Mouse (Mus musculus) midbrain, embryonic 12.5 days (tissue): ENCODE results near the gene Mamld1. TPM values are rescaled to one million over a fixed set of nuclear protein-coding genes. Genes with fewer than 3 reads are reported as not detected.

Experiments used
- ATAC-seq: fragments of 200-750 bp; cut with Nextera tagmentation; 2 replicates; pipeline ENCODE4 v1.8.0; 2017; ENCODE audit warnings: low read depth, moderate TSS enrichment, moderate library complexity; ENCODE audit not compliant: low FRiP score
- H3K27ac ChIP-seq: fragments of 300-500 bp; sonication (generic); replicated peaks from 2 replicates; pipeline ENCODE4 v1.5.1; 2016; ENCODE audit warnings: mild to moderate bottlenecking
- H3K27me3 ChIP-seq: fragments of 300-500 bp; sonication (generic); 2 replicates; pipeline ENCODE4 v1.6.1; 2016; ENCODE audit warnings: mild to moderate bottlenecking
- H3K36me3 ChIP-seq: fragments of 300-500 bp; sonication (generic); 2 replicates; pipeline ENCODE4 v1.6.1; 2016
- H3K4me1 ChIP-seq: fragments of 300-500 bp; sonication (generic); 2 replicates; pipeline ENCODE4 v1.6.1; 2016
- H3K4me2 ChIP-seq: fragments of 300-500 bp; sonication (generic); replicated peaks from 2 replicates; pipeline ENCODE4 v1.6.1; 2016; ENCODE audit warnings: mild to moderate bottlenecking, moderate library complexity
- H3K4me3 ChIP-seq: fragments of 300-500 bp; sonication (generic); 2 replicates; pipeline ENCODE4 v1.5.1; 2016; ENCODE audit warnings: mild to moderate bottlenecking
- H3K9ac ChIP-seq: fragments of 300-500 bp; sonication (generic); replicated peaks from 2 replicates; pipeline ENCODE4 v1.6.1; 2016; ENCODE audit warnings: mild to moderate bottlenecking, moderate library complexity
- H3K9me3 ChIP-seq: fragments of 300-500 bp; sonication (generic); 2 replicates; pipeline ENCODE4 v1.6.1; 2016; ENCODE audit warnings: mild to moderate bottlenecking
- WGBS: fragments of 180-500 bp; shearing (Covaris S2); methylation state at CpG from one replicate; pipeline ENCODE4 v1.1.7; 2016; 5-methylcytosine and 5-hydroxymethylcytosine counted together
- polyA plus RNA-seq: library from polyadenylated mRNA; unstranded; fragments of >200 nt; fragmentation: Nextera tagmentation; extraction: Ambion mirVana; gene quantifications from 2 replicates; pipeline ENCODE4 v1.2.1, GENCODE M21; 2016

Mamld1 gene
- polyA plus RNA-seq, 1 experiment from 2014 or later, result 5.1 TPM

DNA sequence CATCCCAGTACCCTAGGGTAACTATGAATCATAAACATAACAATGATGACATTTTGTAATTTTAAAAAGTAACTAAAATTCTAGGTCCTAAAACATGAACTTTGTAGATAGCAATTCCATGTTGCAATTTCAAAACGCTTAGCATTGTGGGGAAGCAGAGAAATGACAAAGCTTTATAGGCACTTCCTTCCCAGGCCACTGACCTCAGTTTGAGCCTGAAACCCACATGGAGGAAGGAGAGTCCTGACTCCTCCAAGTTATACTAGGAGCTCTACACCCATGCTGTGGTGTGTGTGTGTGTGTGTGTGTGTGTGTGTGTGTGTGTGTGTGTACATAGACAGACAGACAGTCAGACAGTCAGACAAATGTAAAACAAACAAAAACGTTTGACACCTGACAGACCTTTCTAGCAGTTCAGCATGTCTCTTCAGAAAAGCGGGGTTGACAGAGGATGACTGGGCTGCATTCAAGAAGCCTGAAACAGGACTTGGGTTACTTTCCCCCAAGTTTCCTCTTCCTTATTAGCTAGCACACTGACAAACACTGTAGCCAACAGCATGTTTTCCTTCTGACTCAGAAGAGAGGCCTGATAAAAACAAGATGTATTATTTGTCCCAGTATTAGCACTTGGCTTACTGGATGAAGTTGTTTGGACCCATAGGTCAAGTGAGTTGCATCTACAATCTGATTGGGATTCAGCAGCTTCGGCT lies 37.5 kb downstream of the Mamld1 start:
- no peak overlapping the region for H3K27ac ChIP-seq
- H3K4me2 ChIP-seq, result no peak overlapping the region
- no peaks in the 10 kb centered on the region for H3K4me1 ChIP-seq
- H3K9me3 ChIP-seq, result no peaks in the 10 kb centered on the region
- 67% methylated on average over 4 of the region's 4 CpGs for WGBS
- no peak overlapping the region for H3K4me3 ChIP-seq
- no peaks in the 10 kb centered on the region for H3K36me3 ChIP-seq
- no peaks in the 10 kb centered on the region for H3K27me3 ChIP-seq
- H3K9ac ChIP-seq, result no peak overlapping the region
- no peak for ATAC-seq

DNA sequence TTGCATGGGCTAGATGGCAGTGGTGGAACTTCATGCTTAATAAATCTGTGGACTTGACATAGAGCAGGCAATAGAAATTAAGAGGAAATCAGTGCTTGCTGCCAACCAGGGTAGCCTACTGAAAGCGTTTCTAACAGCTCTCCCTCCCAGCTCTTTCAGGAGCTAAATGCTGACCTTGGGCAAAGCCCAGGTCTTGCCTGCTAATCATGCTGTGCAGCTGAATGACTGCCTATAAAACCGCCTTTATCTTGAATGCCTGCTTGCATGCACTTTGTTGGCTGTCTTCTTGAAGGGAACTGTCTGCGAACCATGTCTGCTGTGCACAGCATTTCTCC lies 38.0 kb downstream of the Mamld1 start:
- Histone ChIP-seq H3K9me3 (no peaks in the 10 kb centered on the region), H3K4me2 (no peak overlapping the region), H3K27me3 (no peaks in the 10 kb centered on the region), H3K36me3 (no peaks in the 10 kb centered on the region), H3K27ac (no peak overlapping the region), H3K4me3 (no peak overlapping the region), H3K4me1 (no peaks in the 10 kb centered on the region), H3K9ac (no peak overlapping the region)
- no peak for ATAC-seq
- WGBS, result 60% methylated on average over 3 of the region's 3 CpGs

DNA sequence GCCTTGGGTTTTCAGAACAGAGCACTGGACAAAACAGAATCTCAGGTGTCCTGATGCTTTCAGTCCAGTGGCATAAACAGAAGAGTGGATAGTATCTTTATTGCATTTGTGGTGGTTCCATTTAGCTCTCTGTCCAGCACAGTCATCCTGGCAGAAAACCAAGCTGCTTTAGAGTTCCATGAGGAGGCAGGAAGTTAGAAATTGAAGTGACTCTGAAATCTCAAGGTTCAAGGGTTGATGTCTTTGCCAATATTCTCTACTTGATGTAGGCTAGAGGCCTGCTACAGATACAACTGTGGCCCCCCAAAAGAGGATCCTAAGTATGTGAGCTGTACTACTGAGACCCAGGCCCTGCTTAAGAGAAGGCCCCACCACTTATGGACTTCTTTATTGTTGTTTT lies 55.8 kb downstream of the Mamld1 start:
- H3K36me3 ChIP-seq, result no peaks in the 10 kb centered on the region
- H3K27me3 ChIP-seq, result no peaks in the 10 kb centered on the region
- H3K4me1 ChIP-seq, result no peaks in the 10 kb centered on the region
- H3K27ac ChIP-seq, result no peak overlapping the region
- H3K9me3 ChIP-seq, result no peaks in the 10 kb centered on the region
- no peak for ATAC-seq
- H3K4me2 ChIP-seq, result no peak overlapping the region
- H3K4me3 ChIP-seq, result no peak overlapping the region
- H3K9ac ChIP-seq, result no peak overlapping the region

DNA sequence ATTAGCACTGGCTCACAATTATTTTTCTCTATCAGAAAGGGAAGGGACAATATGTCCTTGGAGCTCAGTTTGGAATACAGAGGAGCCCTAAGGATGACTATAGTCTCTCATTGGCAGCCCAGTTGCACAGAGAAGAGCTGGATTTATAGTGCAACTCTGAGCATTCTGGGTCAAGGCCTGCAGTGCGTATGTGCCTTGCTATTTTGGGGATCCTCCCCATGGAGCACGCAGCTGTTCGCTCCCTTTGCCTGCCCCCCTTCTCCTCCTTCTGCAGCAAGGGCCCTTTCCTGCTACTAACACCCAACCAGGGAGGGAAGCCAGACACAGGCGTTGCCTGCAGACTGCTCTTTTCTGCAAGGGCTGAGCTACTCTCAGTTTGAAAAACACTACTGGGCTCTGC lies 56.3 kb downstream of the Mamld1 start:
- no peak for ATAC-seq
- no peaks in the 10 kb centered on the region for H3K36me3 ChIP-seq
- no peak overlapping the region for H3K4me2 ChIP-seq
- H3K27me3 ChIP-seq, result no peaks in the 10 kb centered on the region
- no peak overlapping the region for H3K9ac ChIP-seq
- H3K27ac ChIP-seq, result no peak overlapping the region
- no peaks in the 10 kb centered on the region for H3K9me3 ChIP-seq
- 70% methylated on average over 4 of the region's 4 CpGs for WGBS
- no peaks in the 10 kb centered on the region for H3K4me1 ChIP-seq
- H3K4me3 ChIP-seq, result no peak overlapping the region

DNA sequence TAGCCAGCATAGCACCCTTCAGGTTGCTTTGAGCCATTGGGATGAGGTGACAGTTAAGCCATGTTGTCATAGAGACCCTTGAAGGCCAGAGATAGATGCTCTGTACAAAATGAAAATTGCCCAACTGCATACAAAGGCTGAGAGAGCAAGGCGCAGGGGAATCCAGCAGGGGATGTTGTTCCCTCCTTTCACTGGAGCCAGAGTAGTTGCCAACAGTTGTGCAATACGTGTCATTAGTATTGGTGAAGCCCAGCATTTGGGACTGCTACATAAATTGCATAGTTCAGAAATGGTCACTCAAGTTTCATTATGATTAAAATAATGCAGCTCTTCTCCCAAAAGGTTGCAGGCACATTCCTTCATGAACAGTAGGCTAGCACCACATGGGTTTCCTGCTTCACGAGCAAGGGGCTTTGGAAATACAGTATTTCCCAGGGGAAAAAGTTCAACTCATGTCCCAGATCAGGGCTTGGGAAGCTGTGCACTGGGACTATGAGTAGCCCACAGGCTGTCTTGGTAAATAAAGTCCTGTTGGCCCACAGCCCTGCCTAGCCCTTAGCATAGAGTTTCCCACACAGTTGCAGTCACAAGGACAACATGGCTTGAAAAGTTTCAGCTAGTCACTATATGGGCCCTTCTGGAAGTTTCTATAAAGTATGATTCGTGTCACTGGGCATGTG lies 58.1 kb downstream of the Mamld1 start:
- Histone ChIP-seq H3K4me2 (no peak overlapping the region), H3K9me3 (no peaks in the 10 kb centered on the region), H3K36me3 (no peaks in the 10 kb centered on the region), H3K27ac (no peak overlapping the region), H3K4me1 (no peaks in the 10 kb centered on the region), H3K9ac (no peak overlapping the region), H3K27me3 (no peaks in the 10 kb centered on the region; the same call in 1 of the 2 replicates), H3K4me3 (no peak overlapping the region)
- 81% methylated on average over 4 of the region's 4 CpGs for WGBS
- no peak for ATAC-seq

DNA sequence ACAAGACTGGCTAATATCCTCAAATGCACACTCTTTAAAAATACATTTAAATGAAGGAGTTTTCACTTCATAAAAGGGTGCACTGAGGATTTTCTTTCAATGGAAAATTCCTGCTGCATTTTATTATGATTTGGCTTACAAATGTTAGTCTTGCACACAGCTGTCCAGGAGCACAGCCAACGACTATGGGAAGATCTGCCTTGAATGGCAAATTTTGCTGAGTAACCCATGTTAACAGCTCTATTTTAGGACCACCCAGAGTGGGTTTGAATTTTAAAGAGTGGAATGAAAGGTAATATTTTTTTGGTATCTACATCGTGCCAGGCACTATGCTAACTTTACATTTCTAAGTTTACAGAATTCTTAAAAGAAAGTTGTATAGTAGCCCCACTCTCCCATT lies 60.3 kb downstream of the Mamld1 start:
- H3K4me2 ChIP-seq, result no peak overlapping the region
- H3K4me3 ChIP-seq, result no peak overlapping the region
- no peaks in the 10 kb centered on the region; the same call in 1 of the 2 replicates for H3K27me3 ChIP-seq
- H3K36me3 ChIP-seq, result no peaks in the 10 kb centered on the region
- no peak overlapping the region for H3K27ac ChIP-seq
- no peak overlapping the region for H3K9ac ChIP-seq
- ATAC-seq, result no peak
- no peaks in the 10 kb centered on the region for H3K4me1 ChIP-seq
- 69% methylated on average over 2 of the region's 2 CpGs for WGBS
- H3K9me3 ChIP-seq, result no peaks in the 10 kb centered on the region

DNA sequence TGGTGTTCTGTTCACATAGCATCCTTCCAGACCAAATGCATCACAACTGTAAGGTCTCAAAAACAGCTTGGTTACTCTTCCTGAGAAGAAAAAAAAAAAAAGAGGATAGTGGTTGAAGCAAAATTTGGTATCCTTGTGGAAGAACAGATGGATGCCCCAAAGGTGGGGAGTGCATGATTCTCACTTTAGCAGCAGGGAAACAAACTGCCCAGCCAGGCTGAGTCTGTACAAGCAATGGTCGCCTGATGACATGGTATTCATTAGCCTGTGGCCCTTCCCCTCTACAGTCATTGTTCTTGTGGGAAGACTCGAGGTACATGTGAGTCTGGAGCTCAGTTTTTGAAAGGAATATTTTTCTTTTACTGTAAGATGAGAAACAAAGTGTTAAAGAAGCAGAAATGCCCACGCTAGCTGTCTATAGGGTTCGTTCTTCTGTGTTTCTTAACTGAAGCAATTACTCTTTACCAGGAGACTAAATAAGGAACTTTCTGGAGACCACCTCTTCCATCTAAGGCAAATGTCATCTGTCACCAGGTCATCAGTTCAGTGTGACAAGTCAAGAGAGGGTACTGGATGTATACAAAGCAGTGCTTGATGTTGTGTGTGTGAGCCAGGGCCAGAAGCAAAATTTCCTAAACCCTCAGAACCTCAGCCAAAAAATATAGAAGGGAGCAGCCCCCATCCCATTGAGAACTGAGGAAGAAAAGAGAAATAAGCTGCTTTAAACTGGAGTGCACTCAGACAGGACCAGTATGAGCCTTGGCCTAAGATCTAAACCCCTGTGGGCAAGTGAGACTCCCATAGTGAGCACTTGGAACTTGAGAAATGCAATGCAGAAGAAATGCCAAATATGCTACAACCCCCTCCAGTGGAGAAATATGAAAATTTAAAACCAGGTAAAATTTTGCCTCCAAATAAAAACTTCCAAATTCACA lies 72.6 kb downstream of the Mamld1 start:
- 72% methylated on average over 4 of the region's 4 CpGs for WGBS
- H3K27ac ChIP-seq, result no peak overlapping the region

DNA sequence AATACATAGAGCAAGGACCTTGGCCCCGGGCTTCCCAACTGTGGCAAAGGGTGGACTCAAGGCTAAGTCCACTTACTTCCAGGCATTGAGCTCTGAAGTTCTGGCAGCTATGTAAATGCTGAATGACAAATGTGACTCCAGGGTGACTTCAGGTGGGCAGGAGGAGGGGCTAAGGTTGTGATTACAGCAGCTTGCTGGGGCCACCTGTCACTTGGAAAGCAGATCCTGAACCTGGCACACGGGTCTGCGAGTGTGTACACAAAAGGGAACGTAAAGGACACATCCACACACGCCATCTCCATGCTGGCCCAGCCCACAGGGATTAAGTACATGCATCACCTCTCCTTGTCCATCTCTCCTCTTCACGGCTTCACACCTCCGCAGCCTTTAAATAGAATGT lies 75.0 kb downstream of the Mamld1 start:
- Histone ChIP-seq H3K27me3 (no peaks in the 10 kb centered on the region), H3K4me3 (no peak overlapping the region), H3K36me3 (no peaks in the 10 kb centered on the region), H3K9me3 (no peaks in the 10 kb centered on the region), H3K9ac (no peak overlapping the region), H3K4me2 (no peak overlapping the region), H3K27ac (no peak overlapping the region), H3K4me1 (no peaks in the 10 kb centered on the region)
- ATAC-seq, result no peak
- 84% methylated on average over 7 of the region's 7 CpGs for WGBS

More for the DNA sequence above, 72.6 kb downstream of the Mamld1 start:
- H3K27me3 ChIP-seq, result no peaks in the 10 kb centered on the region
- no peaks in the 10 kb centered on the region for H3K9me3 ChIP-seq
- no peak overlapping the region for H3K4me3 ChIP-seq
- ATAC-seq, result no peak
- H3K9ac ChIP-seq, result no peak overlapping the region
- no peak overlapping the region for H3K4me2 ChIP-seq
- peaks cover 5% of the 10 kb centered on the region; the same call in 1 of the 2 replicates for H3K36me3 ChIP-seq
- no peaks in the 10 kb centered on the region for H3K4me1 ChIP-seq

DNA sequence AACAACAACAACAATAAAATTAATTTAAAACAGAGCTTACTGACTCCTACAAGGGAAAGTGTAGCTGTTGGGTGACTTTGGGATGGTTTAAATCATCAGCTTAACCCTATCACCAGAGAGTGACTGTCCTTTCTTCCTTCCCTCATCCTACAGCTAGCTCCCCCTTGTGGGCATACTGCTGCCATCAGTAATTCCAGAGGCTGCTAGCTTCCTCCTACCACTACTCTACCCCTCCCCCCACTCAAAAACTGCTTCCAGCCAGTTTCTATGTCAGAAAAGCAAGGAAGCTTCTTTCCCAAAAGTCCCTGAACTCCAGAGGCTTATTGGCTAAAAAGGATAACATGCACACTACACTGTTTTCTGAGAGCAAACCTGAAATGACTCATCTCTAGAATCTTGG lies 81.4 kb downstream of the Mamld1 start:
- ATAC-seq, result no peak
- no peaks in the 10 kb centered on the region for H3K9me3 ChIP-seq
- H3K36me3 ChIP-seq, result no peaks in the 10 kb centered on the region

DNA sequence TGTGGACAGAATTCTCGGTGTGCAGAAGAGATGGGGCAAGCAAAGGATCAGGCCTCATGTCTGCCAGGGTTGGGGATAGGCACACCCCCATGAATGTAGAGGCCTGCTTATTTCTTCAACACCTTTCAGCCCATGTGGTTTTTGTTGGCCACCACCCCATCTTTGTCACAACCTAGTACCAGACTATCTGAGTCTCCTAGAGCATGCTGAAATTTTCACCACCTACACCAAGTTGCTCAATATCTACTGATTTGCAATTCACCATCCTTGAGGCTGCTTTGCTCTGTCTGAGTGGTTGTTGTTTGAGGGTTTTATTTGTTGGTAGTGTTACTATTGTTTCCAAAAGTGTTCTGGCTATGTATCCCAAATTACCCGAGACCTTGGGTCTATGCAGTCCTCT lies 91.3 kb downstream of the Mamld1 start:
- H3K9ac ChIP-seq, result no peak overlapping the region
- no peaks in the 10 kb centered on the region for H3K4me1 ChIP-seq
- H3K27me3 ChIP-seq, result no peaks in the 10 kb centered on the region
- no peaks in the 10 kb centered on the region for H3K9me3 ChIP-seq
- no peak for ATAC-seq
- H3K4me3 ChIP-seq, result no peak overlapping the region
- H3K27ac ChIP-seq, result no peak overlapping the region
- 76% methylated on average over 2 of the region's 2 CpGs for WGBS
- no peaks in the 10 kb centered on the region for H3K36me3 ChIP-seq
- no peak overlapping the region for H3K4me2 ChIP-seq

More for the DNA sequence above, 81.4 kb downstream of the Mamld1 start:
- Histone ChIP-seq H3K27ac (no peak overlapping the region), H3K4me3 (no peak overlapping the region), H3K4me2 (no peak overlapping the region), H3K4me1 (no peaks in the 10 kb centered on the region), H3K9ac (no peak overlapping the region), H3K27me3 (no peaks in the 10 kb centered on the region)

DNA sequence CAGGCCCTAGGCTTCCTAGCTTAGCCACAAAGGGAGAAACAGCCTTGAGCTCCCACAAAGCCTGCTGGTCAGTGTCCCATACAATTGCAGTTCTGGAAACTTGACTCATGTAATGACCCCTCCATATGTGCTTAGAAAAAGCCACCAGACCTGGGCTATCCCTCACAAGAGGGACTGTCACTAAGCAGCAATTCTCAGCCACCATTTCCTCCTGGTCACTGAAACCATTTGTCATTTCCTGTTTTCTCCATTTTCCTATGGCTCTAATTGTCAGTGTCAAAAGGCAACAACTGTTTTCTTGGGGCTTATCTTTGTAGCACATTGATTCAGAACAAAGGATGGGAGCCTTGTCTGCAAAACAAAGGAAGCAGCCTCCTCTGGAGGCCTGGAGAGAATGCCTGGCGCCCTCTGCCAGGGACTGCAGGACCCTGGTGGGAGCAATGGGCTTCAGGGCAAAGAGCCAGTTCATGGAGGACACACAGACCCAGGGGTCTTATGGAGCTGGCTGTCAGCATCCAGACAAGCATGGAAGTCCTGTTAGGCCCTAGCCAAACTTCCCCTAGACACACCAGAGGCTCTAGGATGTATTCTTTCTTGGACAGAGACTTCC lies 99.5 kb downstream of the Mamld1 start:
- ATAC-seq, result no peak
- Histone ChIP-seq H3K4me2 (no peak overlapping the region), H3K4me1 (no peaks in the 10 kb centered on the region), H3K27me3 (no peaks in the 10 kb centered on the region), H3K4me3 (no peak overlapping the region), H3K27ac (no peak overlapping the region), H3K9me3 (no peaks in the 10 kb centered on the region), H3K9ac (no peak overlapping the region), H3K36me3 (0 out of 2 replicates have a peak, but pooled peaks cover 3% of the 10 kb centered on the region)
- 21% methylated on average over 1 of the region's 1 CpGs for WGBS

DNA sequence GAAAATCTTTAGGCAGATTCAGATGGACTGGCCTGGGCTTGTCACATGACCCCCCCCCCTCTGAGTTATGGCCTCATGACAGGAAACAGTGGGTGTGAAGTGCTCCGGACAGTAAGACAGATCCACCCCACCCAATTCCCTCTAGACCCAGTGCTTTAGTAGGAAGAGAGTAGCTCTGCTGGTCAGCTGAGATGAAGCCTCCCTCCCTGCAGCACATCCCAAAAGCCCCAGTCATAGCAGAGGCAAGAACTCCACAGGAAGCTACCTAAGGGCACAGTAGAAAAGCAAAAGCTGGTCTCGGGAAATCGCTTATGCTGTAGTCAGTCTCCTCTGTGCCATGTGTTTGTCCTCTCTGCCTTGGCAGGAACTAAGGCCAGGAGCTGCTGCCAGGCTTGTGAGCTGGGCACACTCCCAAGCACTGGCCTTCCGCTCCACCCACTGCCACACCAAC lies 100.5 kb downstream of the Mamld1 start:
- Histone ChIP-seq H3K27me3 (no peaks in the 10 kb centered on the region), H3K4me2 (no peak overlapping the region), H3K36me3 (0 out of 2 replicates have a peak, but pooled peaks cover 3% of the 10 kb centered on the region), H3K27ac (no peak overlapping the region), H3K9ac (no peak overlapping the region), H3K4me3 (no peak overlapping the region), H3K9me3 (no peaks in the 10 kb centered on the region), H3K4me1 (no peaks in the 10 kb centered on the region)
- no peak for ATAC-seq
- 82% methylated on average over 4 of the region's 4 CpGs for WGBS
